Mouse (Mus musculus) myocyte (in vitro differentiated cells): Measurements from ENCODE around the gene Atp1a4. TPM values are rescaled to one million over a fixed set of nuclear protein-coding genes. Genes with fewer than 3 reads are reported as not detected.
A peak's percentile ranks its signal among the peaks of the same experiment; 100 is the strongest.

ENCODE experiments used
- H3K27me3 ChIP-seq: one replicate; pipeline ENCODE4 v1.6.1; 2011; ENCODE audit not compliant: control insufficient read depth, insufficient read depth, insufficient read length
- H3K36me3 ChIP-seq: one replicate; pipeline ENCODE4 v1.6.1; 2011; ENCODE audit not compliant: control insufficient read depth, insufficient read depth
- H3K4me2 ChIP-seq: one replicate; pipeline ENCODE4 v1.6.1; 2011; ENCODE audit warnings: low read depth, control low read depth
- H3K4me3 ChIP-seq: one replicate; pipeline ENCODE4 v1.5.1; 2011; ENCODE audit warnings: mild to moderate bottlenecking, control low read depth, moderate library complexity
- H3K79me2 ChIP-seq: one replicate; pipeline ENCODE4 v1.6.1; 2011; ENCODE audit not compliant: control insufficient read depth, insufficient read depth
- H3ac ChIP-seq: one replicate; pipeline ENCODE4 v1.6.1; 2011; ENCODE audit not compliant: control insufficient read depth, insufficient read length
- CEBPB ChIP-seq: IDR thresholded peaks from 2 replicates; pipeline ENCODE4 v1.6.1; 2011; ENCODE audit warnings: mild to moderate bottlenecking, moderate library complexity; ENCODE audit not compliant: poor library complexity, insufficient read depth, severe bottlenecking
- E2F4 ChIP-seq: IDR thresholded peaks from one replicate; pipeline ENCODE4 v1.6.1; 2011; ENCODE audit warnings: mild to moderate bottlenecking, control low read depth, moderate library complexity; ENCODE audit not compliant: insufficient read depth
- MAX ChIP-seq: IDR thresholded peaks from one replicate; pipeline ENCODE4 v1.6.1; 2011; ENCODE audit warnings: low read depth, mild to moderate bottlenecking, control low read depth
- MYOD1 ChIP-seq, 3 experiments: IDR thresholded peaks; one replicate each; pipeline ENCODE4 v1.6.1; 2011; ENCODE audit warnings: control low read depth in 2 of 3, low read depth in 2 of 3, mild to moderate bottlenecking in 2 of 3, moderate library complexity in 1 of 3; ENCODE audit not compliant: insufficient read length in 2 of 3, control insufficient read depth in 1 of 3
- MYOG ChIP-seq, 3 experiments: IDR thresholded peaks; one replicate each; pipeline ENCODE4 v1.6.1; 2011; ENCODE audit warnings: control low read depth in 2 of 3, low read depth in 2 of 3, mild to moderate bottlenecking in 2 of 3; ENCODE audit not compliant: insufficient read length in 2 of 3, control insufficient read depth in 1 of 3, insufficient read depth in 1 of 3
- POLR2A ChIP-seq: IDR thresholded peaks from one replicate; pipeline ENCODE4 v1.6.1; 2011; ENCODE audit warnings: low read depth, mild to moderate bottlenecking, control low read depth, moderate library complexity; ENCODE audit not compliant: insufficient read length
- POLR2AphosphoS2 ChIP-seq: IDR thresholded peaks from one replicate; pipeline ENCODE4 v1.6.1; 2011; ENCODE audit warnings: low read depth, control low read depth; ENCODE audit not compliant: insufficient read length
- REST ChIP-seq: IDR thresholded peaks from one replicate; pipeline ENCODE4 v1.6.1; 2011; ENCODE audit warnings: mild to moderate bottlenecking, control low read depth, moderate library complexity; ENCODE audit not compliant: insufficient read depth, insufficient read length
- SRF ChIP-seq: IDR thresholded peaks from one replicate; pipeline ENCODE4 v1.6.1; 2011; ENCODE audit warnings: low read depth; ENCODE audit not compliant: control insufficient read depth, insufficient read length
- TCF12 ChIP-seq: IDR thresholded peaks from one replicate; pipeline ENCODE4 v1.6.1; 2011; ENCODE audit warnings: mild to moderate bottlenecking, control low read depth; ENCODE audit not compliant: poor library complexity, insufficient read depth, severe bottlenecking
- TCF3 ChIP-seq: IDR thresholded peaks from one replicate; pipeline ENCODE4 v1.6.1; 2011; ENCODE audit warnings: low read depth, control low read depth; ENCODE audit not compliant: insufficient read length
- USF1 ChIP-seq: IDR thresholded peaks from one replicate; pipeline ENCODE4 v1.6.1; 2011; ENCODE audit warnings: low read depth, mild to moderate bottlenecking, control low read depth, moderate library complexity
- polyA plus RNA-seq: library from polyadenylated mRNA; unstranded; fragments of >200 nt; fragmentation: generic; extraction: Trizol; gene quantifications from one replicate; pipeline ENCODE4 v1.2.1, GENCODE M21; 2012; ENCODE audit warnings: missing spikeins

Gene Atp1a4
- 0.06 TPM for polyA plus RNA-seq

DNA sequence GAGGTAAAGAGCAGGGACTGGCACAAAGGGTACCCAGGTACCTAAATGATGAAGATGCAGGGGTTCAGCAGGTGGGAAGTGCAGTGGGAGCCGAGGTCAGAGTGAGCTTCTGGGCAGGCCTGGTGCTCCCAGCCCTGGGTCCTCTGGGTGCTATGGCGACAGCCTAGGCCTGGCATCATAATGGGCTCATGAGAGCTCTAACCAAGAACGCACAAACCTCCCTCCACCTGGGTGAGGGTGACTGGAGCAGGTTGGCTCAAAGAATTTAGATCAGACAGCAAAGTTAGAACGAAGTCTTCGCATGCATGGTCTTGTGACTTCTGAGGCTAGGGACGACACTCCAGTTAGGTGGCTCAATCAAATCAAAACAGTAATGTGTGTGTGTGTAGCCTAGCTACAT lies at the start of gene Atp1a4:
Gene Atp1a4 (minus strand): TSS at position 101 of the 400 bp plus-strand sequence.
- no peaks in the 10 kb centered on the region for H3K27me3 ChIP-seq
- H3K36me3 ChIP-seq: no peaks in the 10 kb centered on the region
- TF ChIP-seq USF1 (no peak), MYOD1 (IDR thresholded peaks at IDR 0.05; ENCODE audit: control insufficient read depth in 1 of 3, insufficient read length in 2 of 3, low read depth in 2 of 3) (no peak), TCF3 (no peak), REST (no peak), TCF12 (no peak)
- H3K79me2 ChIP-seq: no peaks in the 10 kb centered on the region
- no peak within 1 kb of the TSS for H3ac ChIP-seq
- no peak within 1 kb of the TSS for H3K4me2 ChIP-seq
- no peak within 1 kb of the TSS for H3K4me3 ChIP-seq

DNA sequence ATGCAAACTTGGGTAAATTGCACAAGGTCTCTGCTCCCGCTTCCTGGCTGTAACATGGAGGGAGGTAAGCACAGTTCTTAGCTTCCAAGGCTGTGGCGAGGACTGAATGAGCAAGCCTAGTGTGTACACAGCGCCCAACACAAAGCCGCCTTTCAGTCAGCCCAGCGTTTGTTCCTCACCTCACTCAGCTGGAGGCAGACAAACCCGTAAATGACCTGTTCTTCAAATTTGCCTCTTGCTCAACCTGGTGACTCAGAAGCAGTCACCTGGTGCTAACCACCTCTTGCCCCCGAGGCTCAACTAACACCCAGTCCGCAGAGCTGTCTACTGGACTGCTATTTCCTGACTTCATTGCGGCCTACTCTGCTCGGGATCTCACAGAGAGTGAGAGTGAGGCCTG lies 49.7 kb upstream of the Atp1a4 start:
- TF ChIP-seq TCF12: no peak
- TF ChIP-seq TCF3: no peak
- TF ChIP-seq E2F4: no peak
- Histone ChIP-seq H3K4me2 (no peak overlapping the region), H3K36me3 (no peaks in the 10 kb centered on the region), H3K4me3 (no peak overlapping the region), H3K27me3 (no peaks in the 10 kb centered on the region), H3ac (no peak overlapping the region), H3K79me2 (no peaks in the 10 kb centered on the region)

DNA sequence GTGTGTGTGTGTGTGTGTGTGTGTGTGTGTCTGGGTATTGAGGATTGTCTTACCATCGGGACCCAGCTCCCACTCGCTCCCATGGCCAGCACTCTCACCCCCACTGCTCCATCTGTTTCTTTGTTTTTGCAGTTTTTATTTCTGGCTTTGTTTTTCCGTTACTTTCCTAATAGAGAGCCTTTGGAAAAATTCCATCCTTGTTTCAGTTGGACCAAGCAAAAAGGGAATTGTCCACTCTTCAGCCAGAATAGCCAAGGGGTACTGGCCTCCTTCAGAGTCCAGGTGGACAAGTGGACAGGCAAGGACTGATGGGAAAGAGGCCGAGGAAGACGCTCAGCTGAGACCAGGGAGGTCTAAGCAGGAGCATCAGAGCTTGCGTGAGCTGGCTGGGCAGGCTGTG lies 48.7 kb upstream of the Atp1a4 start:
- Histone ChIP-seq H3K4me3 (no peak overlapping the region), H3ac (no peak overlapping the region), H3K4me2 (no peak overlapping the region), H3K79me2 (no peaks in the 10 kb centered on the region), H3K36me3 (no peaks in the 10 kb centered on the region), H3K27me3 (no peaks in the 10 kb centered on the region)
- TF ChIP-seq MYOD1 (IDR thresholded peaks at IDR 0.05; ENCODE audit: control insufficient read depth in 1 of 3, insufficient read length in 2 of 3, low read depth in 2 of 3): no peak
- no peak for TF ChIP-seq REST
- TF ChIP-seq USF1: no peak
- TF ChIP-seq TCF3: no peak
- no peak for TF ChIP-seq CEBPB
- TF ChIP-seq POLR2A: no peak
- TF ChIP-seq MYOG (IDR thresholded peaks at IDR 0.05; ENCODE audit: control insufficient read depth in 1 of 3, insufficient read depth in 1 of 3, insufficient read length in 2 of 3, low read depth in 2 of 3): no peak
- TF ChIP-seq E2F4: no peak
- no peak for TF ChIP-seq POLR2AphosphoS2
- TF ChIP-seq TCF12: no peak
- no peak for TF ChIP-seq MAX
- no peak for TF ChIP-seq SRF

- no peak for TF ChIP-seq TCF12
- TF ChIP-seq MYOD1 (IDR thresholded peaks at IDR 0.05; ENCODE audit: control insufficient read depth in 1 of 3, insufficient read length in 2 of 3, low read depth in 2 of 3): peak in 2 of 3 experiments; percentile 34 to 53
- TF ChIP-seq TCF3: no peak
- no peak for TF ChIP-seq MAX
- no peak for TF ChIP-seq USF1
- no peak for TF ChIP-seq POLR2AphosphoS2
- no peak for TF ChIP-seq SRF
- Histone ChIP-seq H3K27me3 (no peaks in the 10 kb centered on the region), H3K4me3 (no peak overlapping the region), H3ac (no peak overlapping the region), H3K79me2 (no peaks in the 10 kb centered on the region), H3K36me3 (no peaks in the 10 kb centered on the region), H3K4me2 (peak overlapping the region; percentile 49)
These were observed 48.0 kb upstream of the Atp1a4 start for GRCm38 (mm10) chr1:172306196-172306595.

- no peak overlapping the region for H3ac ChIP-seq
- no peak overlapping the region for H3K4me3 ChIP-seq
- TF ChIP-seq USF1: no peak
- no peak for TF ChIP-seq E2F4
- TF ChIP-seq TCF12: no peak
- no peak for TF ChIP-seq SRF
- no peak for TF ChIP-seq REST
- no peak for TF ChIP-seq POLR2AphosphoS2
- H3K4me2 ChIP-seq: peak overlapping the region; percentile 49
- H3K27me3 ChIP-seq: no peaks in the 10 kb centered on the region
- H3K36me3 ChIP-seq: no peaks in the 10 kb centered on the region
- H3K79me2 ChIP-seq: no peaks in the 10 kb centered on the region
These were observed 47.4 kb upstream of the Atp1a4 start for GRCm38 (mm10) chr1:172305635-172306034.

GRCm38 (mm10) chr1:172305153-172305552 lies 46.9 kb upstream of the Atp1a4 start:
- Histone ChIP-seq H3K4me3 (no peak overlapping the region), H3ac (no peak overlapping the region), H3K27me3 (no peaks in the 10 kb centered on the region), H3K79me2 (no peaks in the 10 kb centered on the region), H3K36me3 (no peaks in the 10 kb centered on the region), H3K4me2 (no peak overlapping the region)
- TF ChIP-seq MAX: no peak
- TF ChIP-seq MYOD1 (IDR thresholded peaks at IDR 0.05; ENCODE audit: control insufficient read depth in 1 of 3, insufficient read length in 2 of 3, low read depth in 2 of 3): no peak
- no peak for TF ChIP-seq CEBPB
- TF ChIP-seq POLR2AphosphoS2: no peak
- TF ChIP-seq SRF: no peak
